Mouse (Mus musculus) heart, embryonic 12.5 days (tissue): ENCODE results near the gene Tubb3. TPM values are rescaled to one million over a fixed set of nuclear protein-coding genes. Genes with fewer than 3 reads are reported as not detected.
"Not testable (repeated sequence)": the region's sequence is repeated elsewhere in the genome, so short reads cannot be mapped to it uniquely, and the experiment has no call there.

ENCODE experiments used
- ATAC-seq: fragments of 200-750 bp; cut with Nextera tagmentation; 2 replicates; pipeline ENCODE4 v1.8.0; 2017; ENCODE audit warnings: moderate TSS enrichment, moderate library complexity; ENCODE audit not compliant: insufficient number of reproducible peaks, low FRiP score
- H3K27ac ChIP-seq: fragments of 300-500 bp; sonication (generic); 2 replicates; pipeline ENCODE4 v1.5.1; 2016; ENCODE audit warnings: mild to moderate bottlenecking, moderate library complexity; ENCODE audit not compliant: poor library complexity, severe bottlenecking
- H3K27me3 ChIP-seq: fragments of 300-500 bp; sonication (generic); replicated peaks from 2 replicates; pipeline ENCODE4 v1.6.1; 2016; ENCODE audit warnings: mild to moderate bottlenecking, moderate library complexity
- H3K36me3 ChIP-seq: fragments of 300-500 bp; sonication (generic); 2 replicates; pipeline ENCODE4 v1.6.1; 2016; ENCODE audit warnings: mild to moderate bottlenecking, moderate library complexity
- H3K4me1 ChIP-seq: fragments of 300-500 bp; sonication (generic); replicated peaks from 2 replicates; pipeline ENCODE4 v1.6.1; 2016; ENCODE audit warnings: mild to moderate bottlenecking
- H3K4me2 ChIP-seq: fragments of 300-500 bp; sonication (generic); 2 replicates; pipeline ENCODE4 v1.6.1; 2016; ENCODE audit warnings: mild to moderate bottlenecking, moderate library complexity
- H3K4me3 ChIP-seq: fragments of 300-500 bp; sonication (generic); 2 replicates; pipeline ENCODE4 v1.5.1; 2016; ENCODE audit warnings: mild to moderate bottlenecking
- H3K9ac ChIP-seq: fragments of 300-500 bp; sonication (generic); 2 replicates; pipeline ENCODE4 v1.6.1; 2016; ENCODE audit warnings: mild to moderate bottlenecking, moderate library complexity
- H3K9me3 ChIP-seq: fragments of 300-500 bp; sonication (generic); replicated peaks from 2 replicates; pipeline ENCODE4 v1.6.1; 2016; ENCODE audit warnings: mild to moderate bottlenecking, moderate library complexity
- WGBS: fragments of 180-500 bp; shearing (Covaris S2); methylation state at CpG from one replicate; pipeline ENCODE4 v1.1.7; 2016; 5-methylcytosine and 5-hydroxymethylcytosine counted together
- polyA plus RNA-seq: library from polyadenylated mRNA; unstranded; fragments of >200 nt; fragmentation: Nextera tagmentation; extraction: Ambion mirVana; gene quantifications from 2 replicates; pipeline ENCODE4 v1.2.1, GENCODE M21; 2016

Gene Tubb3
- polyA plus RNA-seq, 1 experiment from 2014 or later = 9.1 TPM

GRCm38 (mm10) chr8:123433241-123433974 lies 22.2 kb downstream of the Tubb3 start:
- H3K36me3 ChIP-seq, H3K9ac ChIP-seq, H3K4me2 ChIP-seq, H3K4me3 ChIP-seq, H3K4me1 ChIP-seq, ATAC-seq, H3K27me3 ChIP-seq, H3K27ac ChIP-seq: not testable (repeated sequence)
- H3K9me3 ChIP-seq = peaks cover 55% of the 10 kb centered on the region
- WGBS = 94% methylated on average over 47 of the region's 47 CpGs

- Histone ChIP-seq H3K4me2 (no peak overlapping the region), H3K27ac (no peak overlapping the region), H3K4me1 (peaks cover 25% of the 10 kb centered on the region), H3K9me3 (peaks cover 7% of the 10 kb centered on the region; the same call in 1 of the 2 replicates), H3K4me3 (no peak overlapping the region), H3K27me3 (no peaks in the 10 kb centered on the region), H3K36me3 (no peaks in the 10 kb centered on the region), H3K9ac (no peak overlapping the region)
- no peak for ATAC-seq
- 85% methylated on average over 2 of the region's 2 CpGs for WGBS
Measured at GRCm38 (mm10) chr8:123441788-123442187, 30.6 kb downstream of the Tubb3 start.

GRCm38 (mm10) chr8:123442351-123442750 lies 31.1 kb downstream of the Tubb3 start:
- Histone ChIP-seq H3K9ac (no peak overlapping the region), H3K4me1 (peaks cover 31% of the 10 kb centered on the region), H3K36me3 (no peaks in the 10 kb centered on the region), H3K27ac (no peak overlapping the region), H3K4me3 (peak overlapping the region; percentile 54; the same call in 1 of the 2 replicates), H3K9me3 (0 out of 2 replicates have a peak, but pooled peaks cover 3% of the 10 kb centered on the region), H3K4me2 (peak overlapping the region; percentile 73; the same call in 1 of the 2 replicates), H3K27me3 (no peaks in the 10 kb centered on the region)
- no peak for ATAC-seq
- WGBS = 83% methylated on average over 5 of the region's 5 CpGs

GRCm38 (mm10) chr8:123442871-123443575 lies 31.8 kb downstream of the Tubb3 start:
- Histone ChIP-seq H3K4me1 (peaks cover 35% of the 10 kb centered on the region), H3K27me3 (no peaks in the 10 kb centered on the region), H3K27ac (peak overlapping the region; percentile 6; the same call in 1 of the 2 replicates), H3K9ac (peak overlapping the region; percentile 69), H3K36me3 (no peaks in the 10 kb centered on the region), H3K4me2 (peak overlapping the region; percentile 73), H3K4me3 (peak overlapping the region; percentile 54), H3K9me3 (no peaks in the 10 kb centered on the region)
- WGBS = 1% methylated on average over 41 of the region's 41 CpGs
- peak; percentile 92 for ATAC-seq

- peak overlapping the region; percentile 54 for H3K4me3 ChIP-seq
- peaks cover 35% of the 10 kb centered on the region for H3K4me1 ChIP-seq
- H3K4me2 ChIP-seq = peak overlapping the region; percentile 73
- H3K27ac ChIP-seq = no peak overlapping the region
- no peaks in the 10 kb centered on the region for H3K27me3 ChIP-seq
- WGBS = 36% methylated on average over 4 of the region's 4 CpGs
- H3K36me3 ChIP-seq = no peaks in the 10 kb centered on the region
- H3K9ac ChIP-seq = peak overlapping the region; percentile 69
- no peak for ATAC-seq
- no peaks in the 10 kb centered on the region for H3K9me3 ChIP-seq
Measured at GRCm38 (mm10) chr8:123443576-123443921, 32.3 kb downstream of the Tubb3 start.

- WGBS = 84% methylated on average over 6 of the region's 6 CpGs
- ATAC-seq = no peak
- peaks cover 1% of the 10 kb centered on the region; the same call in 1 of the 2 replicates for H3K36me3 ChIP-seq
- peaks cover 35% of the 10 kb centered on the region for H3K4me1 ChIP-seq
- no peak overlapping the region for H3K9ac ChIP-seq
- no peak overlapping the region for H3K27ac ChIP-seq
- peak overlapping the region; percentile 73 for H3K4me2 ChIP-seq
- no peaks in the 10 kb centered on the region for H3K27me3 ChIP-seq
- H3K4me3 ChIP-seq = no peak overlapping the region
- no peaks in the 10 kb centered on the region for H3K9me3 ChIP-seq
Measured at GRCm38 (mm10) chr8:123444131-123444530, 32.9 kb downstream of the Tubb3 start.

GRCm38 (mm10) chr8:123445981-123446380 lies 34.8 kb downstream of the Tubb3 start:
- no peaks in the 10 kb centered on the region for H3K27me3 ChIP-seq
- peaks cover 35% of the 10 kb centered on the region for H3K4me1 ChIP-seq
- H3K9me3 ChIP-seq = no peaks in the 10 kb centered on the region
- H3K4me3 ChIP-seq = no peak overlapping the region
- peak overlapping the region; percentile 42; the same call in 1 of the 2 replicates for H3K27ac ChIP-seq
- peaks cover 13% of the 10 kb centered on the region; the same call in 1 of the 2 replicates for H3K36me3 ChIP-seq
- 75% methylated on average over 10 of the region's 10 CpGs for WGBS
- no peak for ATAC-seq
- no peak overlapping the region for H3K9ac ChIP-seq
- H3K4me2 ChIP-seq = no peak overlapping the region

- H3K27ac ChIP-seq = peak overlapping the region; percentile 42; the same call in 1 of the 2 replicates
- 39% methylated on average over 6 of the region's 6 CpGs for WGBS
Measured at GRCm38 (mm10) chr8:123446799-123447198, 35.6 kb downstream of the Tubb3 start.

GRCm38 (mm10) chr8:123450783-123451182 lies 39.6 kb downstream of the Tubb3 start:
- 86% methylated on average over 5 of the region's 5 CpGs for WGBS
- Histone ChIP-seq H3K4me1 (peaks cover 20% of the 10 kb centered on the region), H3K9ac (no peak overlapping the region), H3K27ac (no peak overlapping the region), H3K4me2 (no peak overlapping the region), H3K27me3 (no peaks in the 10 kb centered on the region), H3K4me3 (no peak overlapping the region), H3K36me3 (peaks cover 56% of the 10 kb centered on the region), H3K9me3 (no peaks in the 10 kb centered on the region)
- ATAC-seq = no peak

More at GRCm38 (mm10) chr8:123446799-123447198, 35.6 kb downstream of the Tubb3 start:
- Histone ChIP-seq H3K9ac (no peak overlapping the region), H3K4me1 (peaks cover 35% of the 10 kb centered on the region), H3K36me3 (peaks cover 20% of the 10 kb centered on the region; the same call in 1 of the 2 replicates), H3K9me3 (no peaks in the 10 kb centered on the region), H3K27me3 (no peaks in the 10 kb centered on the region), H3K4me3 (no peak overlapping the region), H3K4me2 (no peak overlapping the region)
- no peak for ATAC-seq

- Histone ChIP-seq H3K36me3 (peaks cover 66% of the 10 kb centered on the region), H3K4me1 (peaks cover 10% of the 10 kb centered on the region)
- WGBS = 89% methylated on average over 12 of the region's 12 CpGs
- ATAC-seq, H3K9me3 ChIP-seq, H3K9ac ChIP-seq, H3K27me3 ChIP-seq, H3K4me3 ChIP-seq, H3K27ac ChIP-seq, H3K4me2 ChIP-seq: not testable (repeated sequence)
Measured at GRCm38 (mm10) chr8:123451747-123452146, 40.5 kb downstream of the Tubb3 start.

GRCm38 (mm10) chr8:123452149-123452548 lies 40.9 kb downstream of the Tubb3 start:
- peaks cover 70% of the 10 kb centered on the region for H3K36me3 ChIP-seq
- WGBS = 73% methylated on average over 4 of the region's 4 CpGs
- no peak overlapping the region for H3K9ac ChIP-seq

More at GRCm38 (mm10) chr8:123452149-123452548, 40.9 kb downstream of the Tubb3 start:
- H3K27ac ChIP-seq = no peak overlapping the region
- ATAC-seq = no peak
- peaks cover 6% of the 10 kb centered on the region for H3K4me1 ChIP-seq
- H3K4me2 ChIP-seq = no peak overlapping the region
- H3K4me3 ChIP-seq = no peak overlapping the region
- H3K27me3 ChIP-seq = no peaks in the 10 kb centered on the region
- H3K9me3 ChIP-seq = no peaks in the 10 kb centered on the region
